Mouse (Mus musculus) urinary bladder, postnatal 25 days (tissue): Measurements from ENCODE around the gene Ten1.

Experiments
- DNase-seq: peaks from one replicate; pipeline ENCODE4 v3.0.0; 2022; ENCODE audit warnings: low spot score

Ten1 gene

GRCm38 (mm10) chr11:116196866-116197583, 1.6 kb upstream of the Ten1 start:
- no peak for DNase-seq

GRCm38 (mm10) chr11:116197584-116197906, 1.1 kb upstream of the Ten1 start:
- DNase-seq, result no peak

- no peak for DNase-seq
These were observed 523 bp upstream of the Ten1 start for GRCm38 (mm10) chr11:116198132-116198531.

GRCm38 (mm10) chr11:116201151-116201550, 2.5 kb downstream of the Ten1 start:
- DNase-seq, result no peak

- DNase-seq, result no peak
These were observed 4.5 kb downstream of the Ten1 start for GRCm38 (mm10) chr11:116203150-116203549.

GRCm38 (mm10) chr11:116206678-116207077, 8.0 kb downstream of the Ten1 start:
- no peak for DNase-seq

- DNase-seq, result no peak
These were observed 10.0 kb downstream of the Ten1 start for GRCm38 (mm10) chr11:116208660-116209059.

GRCm38 (mm10) chr11:116209257-116209656, 10.6 kb downstream of the Ten1 start:
- DNase-seq, result no peak

- no peak for DNase-seq
These were observed 12.0 kb downstream of the Ten1 start for GRCm38 (mm10) chr11:116210696-116211095.

GRCm38 (mm10) chr11:116212847-116213246, 14.2 kb downstream of the Ten1 start:
- DNase-seq, result no peak

GRCm38 (mm10) chr11:116213877-116214510, 15.3 kb downstream of the Ten1 start:
- no peak for DNase-seq

GRCm38 (mm10) chr11:116215181-116215580, 16.5 kb downstream of the Ten1 start:
- DNase-seq, result no peak

GRCm38 (mm10) chr11:116215991-116216390, 17.3 kb downstream of the Ten1 start:
- no peak for DNase-seq

- no peak for DNase-seq
These were observed 17.9 kb downstream of the Ten1 start for GRCm38 (mm10) chr11:116216549-116216948.

GRCm38 (mm10) chr11:116218263-116218662, 19.6 kb downstream of the Ten1 start:
- no peak for DNase-seq

GRCm38 (mm10) chr11:116218737-116219400, 20.2 kb downstream of the Ten1 start:
- DNase-seq, result peak; percentile 81

GRCm38 (mm10) chr11:116219885-116220284, 21.2 kb downstream of the Ten1 start:
- DNase-seq, result no peak

- no peak for DNase-seq
These were observed 23.5 kb downstream of the Ten1 start for GRCm38 (mm10) chr11:116221931-116222739.

- no peak for DNase-seq
These were observed 24.0 kb downstream of the Ten1 start for GRCm38 (mm10) chr11:116222740-116223059.

GRCm38 (mm10) chr11:116226414-116226813, 27.8 kb downstream of the Ten1 start:
- peak; percentile 91 for DNase-seq

- DNase-seq, result no peak
These were observed 30.0 kb downstream of the Ten1 start for GRCm38 (mm10) chr11:116228699-116229098.

GRCm38 (mm10) chr11:116232427-116232826, 33.8 kb downstream of the Ten1 start:
- no peak for DNase-seq

- DNase-seq, result no peak
These were observed 36.2 kb downstream of the Ten1 start for GRCm38 (mm10) chr11:116234901-116235300.
